Mouse (Mus musculus) intestine, embryonic 15.5 days (tissue): ENCODE results near the gene Fam163b. TPM values are rescaled to one million over a fixed set of nuclear protein-coding genes. Genes with fewer than 3 reads are reported as not detected.

Experiments
- ATAC-seq: fragments of 200-750 bp; cut with Nextera tagmentation; 2 replicates; pipeline ENCODE4 v1.8.0; 2017; ENCODE audit warnings: moderate TSS enrichment, moderate library complexity
- H3K27ac ChIP-seq: fragments of 300-500 bp; sonication (generic); 2 replicates; pipeline ENCODE4 v1.5.1; 2015; ENCODE audit warnings: mild to moderate bottlenecking, inconsistent platforms
- H3K27me3 ChIP-seq: fragments of 300-500 bp; sonication (generic); replicated peaks from 2 replicates; pipeline ENCODE4 v1.6.1; 2015; ENCODE audit warnings: inconsistent platforms
- H3K36me3 ChIP-seq: fragments of 300-500 bp; sonication (generic); 2 replicates; pipeline ENCODE4 v1.6.1; 2015; ENCODE audit warnings: inconsistent platforms
- H3K4me1 ChIP-seq: fragments of 300-500 bp; sonication (generic); replicated peaks from 2 replicates; pipeline ENCODE4 v1.6.1; 2015; ENCODE audit warnings: inconsistent platforms
- H3K4me2 ChIP-seq: fragments of 300-500 bp; sonication (generic); replicated peaks from 2 replicates; pipeline ENCODE4 v1.6.1; 2015; ENCODE audit warnings: mild to moderate bottlenecking, inconsistent platforms
- H3K4me3 ChIP-seq: fragments of 300-500 bp; sonication (generic); replicated peaks from 2 replicates; pipeline ENCODE4 v1.5.1; 2015; ENCODE audit warnings: inconsistent platforms
- H3K9ac ChIP-seq: fragments of 300-500 bp; sonication (generic); 2 replicates; pipeline ENCODE4 v1.6.1; 2015; ENCODE audit warnings: inconsistent platforms
- H3K9me3 ChIP-seq: fragments of 300-500 bp; sonication (generic); 2 replicates; pipeline ENCODE4 v1.6.1; 2016; ENCODE audit warnings: inconsistent platforms
- WGBS: fragments of 180-500 bp; shearing (Covaris S2); methylation state at CpG from one replicate; pipeline ENCODE4 v1.1.7; 2015; 5-methylcytosine and 5-hydroxymethylcytosine counted together
- polyA plus RNA-seq: library from polyadenylated mRNA; unstranded; fragments of >200 nt; fragmentation: Nextera tagmentation; extraction: Ambion mirVana; gene quantifications from 2 replicates; pipeline ENCODE4 v1.2.1, GENCODE M21; 2015

Fam163b gene
- polyA plus RNA-seq, 1 experiment from 2014 or later: 0.26 TPM

- Histone ChIP-seq H3K9ac (no peak overlapping the region), H3K36me3 (no peaks in the 10 kb centered on the region), H3K27me3 (no peaks in the 10 kb centered on the region), H3K27ac (no peak overlapping the region), H3K4me2 (no peak overlapping the region), H3K4me1 (peaks cover 8% of the 10 kb centered on the region; the same call in 1 of the 2 replicates), H3K4me3 (no peak overlapping the region), H3K9me3 (no peaks in the 10 kb centered on the region)
- ATAC-seq: no peak
- WGBS: 81% methylated on average over 2 of the region's 2 CpGs
Measured at GRCm38 (mm10) chr2:27067124-27067523, 75.2 kb downstream of the Fam163b start.

Other genes starting within 250 kb of the Fam163b start
- gene Surf6, start 239.6 kb downstream of the Fam163b start, polyA plus RNA-seq: 23.0 and 24.5 TPM in 2 replicates
- gene Med22, start 231.8 kb downstream of the Fam163b start, polyA plus RNA-seq: 39.0 and 40.6 TPM in 2 replicates
- gene Rpl7a, start 231.7 kb downstream of the Fam163b start, polyA plus RNA-seq: 631 and 647 TPM in 2 replicates
- gene Surf2, start 226.1 kb downstream of the Fam163b start, polyA plus RNA-seq: 41.6 and 42.9 TPM in 2 replicates
- gene Surf1, start 226.0 kb downstream of the Fam163b start, polyA plus RNA-seq: 68.7 and 69.3 TPM in 2 replicates
- 241 and 252 TPM in 2 replicates for gene Surf4, start 208.6 kb downstream of the Fam163b start, polyA plus RNA-seq
- 0.33 TPM in 1 of 2 replicates, not detected in the other for gene Stkld1, start 208.4 kb downstream of the Fam163b start, polyA plus RNA-seq
- 45.2 TPM in 2 replicates for gene Rexo4, start 178.1 kb downstream of the Fam163b start, polyA plus RNA-seq
- 0.25 and 0.28 TPM in 2 replicates for gene Adamts13, start 169.1 kb downstream of the Fam163b start, polyA plus RNA-seq
- 49.0 and 60.5 TPM in 2 replicates for gene Cacfd1, start 132.6 kb downstream of the Fam163b start, polyA plus RNA-seq
- 0.97 and 1.3 TPM in 2 replicates for gene Slc2a6, start 114.5 kb downstream of the Fam163b start, polyA plus RNA-seq
- gene Mymk, start 70.3 kb downstream of the Fam163b start, polyA plus RNA-seq: 0.15 and 0.24 TPM in 2 replicates
- gene Adamtsl2, start 63.1 kb downstream of the Fam163b start, polyA plus RNA-seq: 2.0 and 2.2 TPM in 2 replicates
- 3.9 and 5.4 TPM in 2 replicates for gene Dbh, start 22.7 kb upstream of the Fam163b start, polyA plus RNA-seq
- 9.5 and 9.6 TPM in 2 replicates for gene Sardh, start 105.8 kb upstream of the Fam163b start, polyA plus RNA-seq